Mouse (Mus musculus) E14TG2a.4 (cell line): ENCODE data around the gene Glb1.

Experiments used
- CTCF ChIP-seq: conservative IDR thresholded peaks from 2 replicates; pipeline ENCODE4 v1.5.1; 2014; ENCODE audit warnings: low read length
- POU5F1 ChIP-seq: IDR thresholded peaks from 2 replicates; pipeline ENCODE4 v1.6.1; 2014; ENCODE audit warnings: low read length, borderline replicate concordance

DNA sequence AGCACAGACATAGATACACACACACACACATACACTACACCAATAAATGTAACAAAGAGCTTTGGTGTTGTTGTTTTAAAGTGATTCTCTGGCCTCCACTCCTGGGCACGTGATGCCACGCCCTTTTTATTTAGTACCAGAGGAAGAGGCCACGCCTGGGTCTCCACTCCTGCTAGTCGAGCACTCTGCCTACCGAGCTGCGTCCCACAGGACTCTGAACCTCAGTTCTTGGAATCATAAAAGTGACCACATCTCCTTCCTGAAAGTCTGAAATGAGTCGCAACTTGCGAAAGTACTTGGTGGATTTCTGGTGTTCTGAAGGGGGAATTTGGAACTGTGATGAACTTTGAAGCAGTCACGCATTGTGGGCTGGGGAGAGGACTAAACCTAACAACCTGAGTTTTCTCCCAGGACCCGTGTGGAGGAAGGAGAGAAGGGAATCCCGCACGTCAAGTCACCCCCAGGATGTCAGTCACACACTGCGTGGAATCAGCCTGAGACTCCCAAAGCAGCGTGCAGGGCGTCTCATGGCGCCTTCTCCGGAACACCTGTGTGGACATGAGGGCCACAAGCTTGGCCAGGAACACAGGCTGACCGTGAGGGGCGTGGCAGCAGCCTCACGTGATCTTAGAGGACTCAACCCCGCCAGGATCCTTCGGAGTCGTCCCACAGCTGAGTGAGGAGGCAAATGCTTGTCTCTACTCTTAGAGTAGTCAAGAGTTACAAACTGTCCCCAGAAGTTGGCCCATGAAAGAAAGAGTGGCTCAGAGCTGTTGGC, 86.8 kb downstream of the Glb1 start:
- TF ChIP-seq CTCF (no peak), POU5F1 (no peak)
